Mouse (Mus musculus) layer of hippocampus, postnatal 25 days (tissue): ENCODE measurements around the gene Kmt5b. TPM values are rescaled to one million over a fixed set of nuclear protein-coding genes. Genes with fewer than 3 reads are reported as not detected.

Experiments used
- DNase-seq, 2 experiments: peaks; one replicate each; pipeline ENCODE4 v3.0.0; 2022; ENCODE audit warnings: mixed read lengths in 2 of 2, low spot score in 1 of 2; ENCODE audit errors: extremely low spot score in 1 of 2
- total RNA-seq, 2 experiments: library from RNA; stranded (reverse); gene quantifications; 2 replicates each; pipeline ENCODE4 v1.2.3; 2021

Kmt5b gene
- total RNA-seq, 2 experiments from 2014 or later, result 51.6 to 55.2 TPM

DNA sequence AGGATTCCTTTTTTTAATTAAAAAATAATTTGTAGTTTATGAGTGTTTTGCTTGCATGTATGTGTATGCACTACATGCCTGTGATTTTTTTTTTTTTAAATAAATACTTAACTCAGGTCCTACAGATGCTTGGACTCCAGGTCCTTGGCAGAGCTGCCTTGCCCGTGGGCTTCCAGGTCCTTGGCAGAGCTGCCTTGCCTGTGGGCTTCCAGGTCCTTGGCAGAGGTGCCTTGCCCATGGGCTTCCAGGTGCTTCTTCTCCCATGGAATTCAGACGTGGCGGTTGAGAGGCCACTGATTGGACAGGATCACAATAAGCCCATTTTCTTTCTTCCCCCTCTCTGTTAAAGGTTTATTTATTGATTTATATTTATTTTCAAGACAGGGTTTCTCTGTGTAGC, 90.0 kb downstream of the Kmt5b start:
- DNase-seq, result no peak

DNA sequence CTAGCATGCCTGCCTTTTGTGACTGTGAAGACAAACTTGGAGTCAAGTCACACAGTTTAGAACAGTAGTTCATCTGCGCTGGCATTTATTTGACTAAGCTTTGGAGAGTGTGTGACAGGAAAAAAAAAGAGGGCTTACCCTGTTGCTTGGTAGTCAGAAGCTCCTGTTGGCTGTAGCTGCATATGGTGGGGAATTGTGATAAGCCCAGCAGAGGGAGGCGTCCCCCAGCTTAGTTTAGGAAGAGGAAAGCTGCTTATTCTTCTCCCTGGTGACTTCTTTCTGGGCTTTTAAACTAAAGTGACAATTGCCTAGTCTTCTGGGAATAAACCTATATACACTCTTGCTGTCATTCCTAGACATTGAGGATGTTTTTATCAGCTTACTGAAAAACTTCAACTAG, 95.5 kb downstream of the Kmt5b start:
- DNase-seq, result no peak

DNA sequence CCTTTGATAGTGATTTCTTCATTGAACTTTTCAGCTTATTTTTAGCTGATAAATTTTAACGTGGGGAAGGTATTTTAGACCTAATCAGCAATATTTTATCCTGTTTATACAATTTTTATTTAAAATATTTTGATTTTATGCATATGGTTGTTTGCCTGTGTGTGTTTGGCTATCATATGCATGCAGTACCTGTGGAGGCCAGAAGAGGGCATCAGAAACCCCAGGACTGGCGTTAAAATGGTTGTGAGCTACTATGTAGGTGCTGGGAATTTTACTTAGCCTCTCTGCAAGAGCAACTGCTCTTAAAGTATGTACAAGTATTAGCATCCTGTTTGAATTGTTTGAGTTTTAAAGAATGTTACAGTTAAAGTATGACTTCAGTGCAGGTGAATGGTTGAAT, 97.7 kb downstream of the Kmt5b start:
- DNase-seq, result no peak

Other genes with a start within 250 kb of the Kmt5b start
- 10 to 100 TPM; 79.6 to 91.7 TPM for gene Ppp6r3, start 191.7 kb upstream of the Kmt5b start, total RNA-seq
- 10 to 100 TPM; 10.3 to 10.9 TPM for gene Lrp5, start 80.9 kb upstream of the Kmt5b start, total RNA-seq
- gene 1810055G02Rik, start 59.1 kb upstream of the Kmt5b start, total RNA-seq, result 10 to 100 TPM; 28.3 to 28.6 TPM
- 10 to 100 TPM; 78.4 to 97.2 TPM for gene Chka, start 84.4 kb downstream of the Kmt5b start, total RNA-seq
- gene Tcirg1, start 139.7 kb downstream of the Kmt5b start, total RNA-seq, result 10 to 100 TPM; 17.3 to 21.5 TPM
- gene Ndufs8, start 145.4 kb downstream of the Kmt5b start, total RNA-seq, result 100 to 1,000 TPM; 134 to 151 TPM
- gene Aldh3b1, start 162.4 kb downstream of the Kmt5b start, total RNA-seq, result 1 to 10 TPM; 3.5 to 4.4 TPM
- gene Unc93b1, start 167.8 kb downstream of the Kmt5b start, total RNA-seq, result 10 to 100 TPM; 16.7 to 20.6 TPM
- gene Aldh3b3, start 191.2 kb downstream of the Kmt5b start, total RNA-seq, result not detected
- gene Aldh3b2, start 204.9 kb downstream of the Kmt5b start, total RNA-seq, result 1 to 10 TPM in 1 of 2 experiments, under 1 TPM in 1; 0.81 to 1.2 TPM
- 1 to 10 TPM; 2.0 to 2.5 TPM for gene Acy3, start 219.1 kb downstream of the Kmt5b start, total RNA-seq
- not detected for gene Tbx10, start 225.3 kb downstream of the Kmt5b start, total RNA-seq
- gene Nudt8, start 233.2 kb downstream of the Kmt5b start, total RNA-seq, result 10 to 100 TPM in 1 of 2 experiments, 1 to 10 TPM in 1; 9.9 to 10.2 TPM
- gene Gm49405, start 233.2 kb downstream of the Kmt5b start, total RNA-seq, result 1 to 10 TPM; 1.1 to 1.4 TPM
- gene Doc2g, start 235.9 kb downstream of the Kmt5b start, total RNA-seq, result 1 to 10 TPM; 2.4 to 3.3 TPM
- 100 to 1,000 TPM; 222 to 263 TPM for gene Ndufv1, start 245.4 kb downstream of the Kmt5b start, total RNA-seq